In genomic region chr3:153668447-153669290, GRCm38 (mm10) we compare ENCODE assay signal across 9 mouse cellular contexts. TPM values are rescaled to one million over a fixed set of nuclear protein-coding genes. Genes with fewer than 3 reads are reported as not detected.
DNase-seq lines count a peak whose midpoint lies in the region; ATAC-seq and TF ChIP-seq lines count a peak whose summit lies in the region.
"Had no signal": no experiment of that assay in that cellular context is flagged by ENCODE, and none has a peak within 500 bp of the region (broad histone marks: within the 10 kb centered on the region; RNA-seq: fewer than 3 reads in every experiment).

No protein-coding gene starts in this region.

- TF ChIP-seq EP300 in lung, postnatal 0 days (IDR thresholded peaks at IDR 0.05), result no peak

- no peak overlapping the region for H3K27ac ChIP-seq in hindbrain, embryonic 15.5 days (replicated peaks)
- no peak overlapping the region for H3K27ac ChIP-seq in lung, postnatal 0 days (ENCODE audit: low read length)
- H3K27ac ChIP-seq: limb, embryonic 13.5 days; stomach, embryonic 15.5 days had no signal

- no peak overlapping the region for H3K4me2 ChIP-seq in hindbrain, embryonic 15.5 days
- H3K4me2 ChIP-seq in lung, postnatal 0 days (replicated peaks; ENCODE audit: low read depth, low read length), result no peak overlapping the region
- H3K4me2 ChIP-seq: limb, embryonic 13.5 days; stomach, embryonic 15.5 days had no signal

- DNase-seq in MN1 (ENCODE audit: low spot score), result peak; percentile 65
- DNase-seq in adrenal gland, postnatal 10 days, result peak; percentile 56
- DNase-seq in lung, postnatal 0 days (ENCODE audit: low spot score), result peak; percentile 41
- DNase-seq in spleen, postnatal 36 days (ENCODE audit: low spot score in 2 of 2), result no peak
- no peak for DNase-seq in urinary bladder, postnatal 4 days (ENCODE audit: low spot score in 2 of 2)

- no peaks in the 10 kb centered on the region for H3K9me3 ChIP-seq in hindbrain, embryonic 15.5 days
- no peaks in the 10 kb centered on the region for H3K9me3 ChIP-seq in lung, postnatal 0 days (ENCODE audit: low read length)
- H3K9me3 ChIP-seq: limb, embryonic 13.5 days; stomach, embryonic 15.5 days had no signal

- H3K4me1 ChIP-seq in hindbrain, embryonic 15.5 days (replicated peaks), result no peaks in the 10 kb centered on the region
- no peaks in the 10 kb centered on the region for H3K4me1 ChIP-seq in lung, postnatal 0 days (ENCODE audit: insufficient read depth, low read depth, low read length)
- H3K4me1 ChIP-seq: stomach, embryonic 15.5 days had no signal

- 0 out of 2 replicates have a peak, but pooled peaks have one; percentile 14 for ATAC-seq in hindbrain, embryonic 15.5 days (ENCODE audit: low FRiP score, low read depth)
- ATAC-seq in lung, postnatal 0 days, result peak; percentile 35
- no peak for ATAC-seq in megakaryocyte, adult 5-6 weeks (ENCODE audit: poor library complexity, severe bottlenecking)

- no peaks in the 10 kb centered on the region for H3K27me3 ChIP-seq in hindbrain, embryonic 15.5 days
- no peaks in the 10 kb centered on the region for H3K27me3 ChIP-seq in lung, postnatal 0 days (replicated peaks; ENCODE audit: insufficient read depth, low read length)
- H3K27me3 ChIP-seq: limb, embryonic 13.5 days; stomach, embryonic 15.5 days had no signal

- TF ChIP-seq CTCF in lung, postnatal 0 days (IDR thresholded peaks at IDR 0.05), result no peak

- H3K9ac ChIP-seq in hindbrain, embryonic 15.5 days, result no peak overlapping the region
- no peak overlapping the region for H3K9ac ChIP-seq in lung, postnatal 0 days (replicated peaks; ENCODE audit: low read depth)
- H3K9ac ChIP-seq: limb, embryonic 13.5 days; stomach, embryonic 15.5 days had no signal

- no peak overlapping the region for H3K4me3 ChIP-seq in hindbrain, embryonic 15.5 days
- no peak overlapping the region for H3K4me3 ChIP-seq in lung, postnatal 0 days (ENCODE audit: low read depth, low read length)
- H3K4me3 ChIP-seq: limb, embryonic 13.5 days; stomach, embryonic 15.5 days had no signal

- no peaks in the 10 kb centered on the region for H3K36me3 ChIP-seq in hindbrain, embryonic 15.5 days
- H3K36me3 ChIP-seq in lung, postnatal 0 days (ENCODE audit: insufficient read depth, low read length), result no peaks in the 10 kb centered on the region
- H3K36me3 ChIP-seq: limb, embryonic 13.5 days; stomach, embryonic 15.5 days had no signal

- WGBS in hindbrain, embryonic 15.5 days, result 66% methylated on average over 21 of the region's 21 CpGs
- WGBS in lung, postnatal 0 days, result 61% methylated on average over 21 of the region's 21 CpGs

RNA-seq across cellular contexts. Expression of gene St6galnac3, which starts 56.3 kb away (rescaled TPM):
- 10 to 100 TPM; 13.3 to 14.4 TPM for total RNA-seq in adrenal gland, postnatal 10 days (2021)
- polyA plus RNA-seq in hindbrain, embryonic 15.5 days (2015; fragmentation: Nextera tagmentation; extraction: Ambion mirVana), result 20.7 and 23.1 TPM in 2 replicates
- 12.9 and 22.7 TPM in 2 replicates for polyA plus RNA-seq in lung, postnatal 0 days (2015; fragmentation: Nextera tagmentation; extraction: Ambion mirVana)
- 0.16 and 0.57 TPM in 2 replicates for total RNA-seq in megakaryocyte, adult 5-6 weeks (2015)
- total RNA-seq in megakaryocyte, adult 5-6 weeks (2017), result 0.18 and 1.4 TPM in 2 replicates

Comparison
In these comparisons a context has a peak if more than half of its experiments do, and no peak if none do; other contexts are left out.
1. DNase-seq: peak in MN1 (single experiment), adrenal gland, postnatal 10 days (single experiment) and lung, postnatal 0 days (single experiment); none in spleen, postnatal 36 days (0 of 2) and urinary bladder, postnatal 4 days (0 of 2).
2. RNA of gene St6galnac3, which starts 56.3 kb away (total RNA-seq): 13.3 to 14.4 TPM in adrenal gland, postnatal 10 days; 0.16 to 1.4 TPM in megakaryocyte, adult 5-6 weeks; every median in the first group is over 4 times any median in the second.